Mouse (Mus musculus) natural killer cell, adult 2 months (primary cell): ENCODE measurements around the gene Actrt3.
"Not testable (repeated sequence)": the region's sequence is repeated elsewhere in the genome, so short reads cannot be mapped to it uniquely, and the experiment has no call there.

ENCODE experiments used
- DNase-seq, 2 experiments: peaks; one replicate each; pipeline ENCODE4 v3.0.0; 2022; ENCODE audit warnings: low spot score in 2 of 2

Actrt3 gene

GRCm38 (mm10) chr3:30573549-30573948, 26.2 kb downstream of the Actrt3 start:
- DNase-seq, result no peak

DNA sequence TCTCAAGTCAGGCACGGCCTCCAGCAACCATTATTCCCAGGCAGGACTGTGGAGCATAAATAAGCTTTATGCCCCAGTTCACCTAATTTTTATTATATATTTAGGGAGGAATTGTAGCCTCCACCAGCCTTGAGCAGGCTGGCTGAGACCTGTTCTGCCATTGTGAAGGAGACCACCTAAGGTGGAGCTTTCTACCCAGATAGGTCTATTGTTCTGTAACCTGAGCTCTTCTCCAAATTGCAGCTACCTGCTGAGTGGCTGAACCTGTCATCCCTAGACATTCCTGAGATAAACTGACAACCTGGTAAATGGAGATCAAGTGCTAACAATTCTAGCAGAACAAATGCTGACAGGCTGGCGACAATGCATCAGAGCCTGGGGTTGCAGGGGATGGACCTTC, 33.4 kb downstream of the Actrt3 start:
- DNase-seq, result not testable (repeated sequence)

DNA sequence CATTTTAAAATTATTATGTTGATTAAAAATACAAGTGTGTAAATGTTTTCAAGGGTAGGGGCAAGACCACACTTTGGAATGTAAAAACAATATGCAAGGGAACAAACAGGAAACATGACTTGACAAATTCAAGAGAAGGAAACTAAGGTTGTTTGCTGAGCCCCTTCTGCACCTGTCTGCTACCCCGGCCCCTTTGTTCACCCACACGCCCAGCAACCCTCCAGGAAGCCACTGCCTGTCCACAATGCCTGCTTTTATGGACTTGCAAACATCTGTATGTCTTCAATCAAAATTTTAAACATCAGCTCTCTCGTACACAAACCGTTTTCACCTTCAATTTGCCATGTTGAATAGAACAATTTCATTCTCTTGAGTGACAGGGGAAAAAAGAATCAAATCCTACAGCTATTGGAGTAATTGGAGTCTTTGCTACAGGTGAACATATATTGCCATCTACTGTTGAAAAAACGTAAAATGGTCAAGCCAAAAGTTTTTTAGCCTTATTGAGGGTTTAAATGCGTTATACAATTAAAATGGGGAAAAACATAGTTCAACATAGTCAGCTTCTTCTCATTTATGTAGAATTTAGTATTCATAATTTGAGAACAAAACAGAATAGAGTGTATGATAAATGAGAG, 38.9 kb downstream of the Actrt3 start:
- DNase-seq, result no peak

DNA sequence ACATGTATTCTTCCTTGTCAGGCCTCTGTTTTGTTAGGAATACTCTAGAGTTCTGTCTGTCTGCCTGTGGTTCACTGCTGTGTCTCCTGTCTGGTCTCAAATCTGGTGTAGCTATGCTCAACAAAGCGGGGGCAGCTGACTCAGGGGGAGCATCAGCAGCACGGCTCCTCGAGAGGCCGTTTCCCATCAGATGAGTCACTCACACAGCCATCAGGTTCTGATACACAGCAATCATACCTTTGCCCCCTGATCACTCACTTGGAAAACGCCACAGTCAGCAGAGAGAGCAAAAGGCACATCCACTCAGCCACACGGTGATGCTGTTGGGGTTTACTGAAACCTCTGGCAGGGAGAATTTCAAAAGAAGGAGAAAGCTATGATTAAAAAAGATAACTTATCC, 46.0 kb downstream of the Actrt3 start:
- no peak for DNase-seq

GRCm38 (mm10) chr3:30550218-30550617, 49.5 kb downstream of the Actrt3 start:
- DNase-seq, result no peak

GRCm38 (mm10) chr3:30548928-30549327, 50.8 kb downstream of the Actrt3 start:
- no peak for DNase-seq

GRCm38 (mm10) chr3:30547908-30548307, 51.8 kb downstream of the Actrt3 start, which contains the start of gene Mecom:
Gene Mecom (minus strand): TSS chr3:30548008.
- DNase-seq, result no peak
